Mouse (Mus musculus) midbrain, embryonic 16.5 days (tissue): ENCODE measurements around the gene Hipk2. TPM values are rescaled to one million over a fixed set of nuclear protein-coding genes. Genes with fewer than 3 reads are reported as not detected.

Source experiments
- ATAC-seq: fragments of 200-750 bp; cut with Nextera tagmentation; 2 replicates; pipeline ENCODE4 v1.8.0; 2017; ENCODE audit warnings: moderate TSS enrichment
- H3K27ac ChIP-seq: fragments of 300-500 bp; sonication (generic); 2 replicates; pipeline ENCODE4 v1.5.1; 2014; ENCODE audit warnings: mild to moderate bottlenecking, low read length, mixed read lengths
- H3K27me3 ChIP-seq: fragments of 300-500 bp; sonication (generic); 2 replicates; pipeline ENCODE4 v1.6.1; 2014; ENCODE audit warnings: low read depth, low read length, mixed read lengths; ENCODE audit not compliant: control insufficient read depth, insufficient read depth
- H3K36me3 ChIP-seq: fragments of 300-500 bp; sonication (generic); 2 replicates; pipeline ENCODE4 v1.6.1; 2014; ENCODE audit warnings: mild to moderate bottlenecking, low read length, moderate library complexity, mixed read lengths; ENCODE audit not compliant: control insufficient read depth, insufficient read depth
- H3K4me1 ChIP-seq: fragments of 300-500 bp; sonication (generic); 2 replicates; pipeline ENCODE4 v1.6.1; 2014; ENCODE audit warnings: mild to moderate bottlenecking, low read length, mixed read lengths; ENCODE audit not compliant: control insufficient read depth, insufficient read depth
- H3K4me2 ChIP-seq: fragments of 300-500 bp; sonication (generic); 2 replicates; pipeline ENCODE4 v1.6.1; 2014; ENCODE audit warnings: mild to moderate bottlenecking, low read length, mixed read lengths
- H3K4me3 ChIP-seq: fragments of 300-500 bp; sonication (generic); 2 replicates; pipeline ENCODE4 v1.5.1; 2014; ENCODE audit warnings: low read depth, mild to moderate bottlenecking, low read length, moderate library complexity, mixed read lengths
- H3K9ac ChIP-seq: fragments of 300-500 bp; sonication (generic); 2 replicates; pipeline ENCODE4 v1.6.1; 2014; ENCODE audit warnings: low read depth, low read length, mixed read lengths
- H3K9me3 ChIP-seq: fragments of 300-500 bp; sonication (generic); replicated peaks from 2 replicates; pipeline ENCODE4 v1.6.1; 2014; ENCODE audit warnings: mild to moderate bottlenecking, low read length, mixed read lengths; ENCODE audit not compliant: control insufficient read depth, poor library complexity, severe bottlenecking
- WGBS: fragments of 180-500 bp; shearing (Covaris S2); extraction: QIAGEN DNeasy Blood & Tissue Kit; methylation state at CpG from one replicate; pipeline ENCODE4 v1.1.7; 2014; 5-methylcytosine and 5-hydroxymethylcytosine counted together
- polyA plus RNA-seq: library from polyadenylated mRNA; unstranded; fragments of >200 nt; fragmentation: Nextera tagmentation; extraction: Ambion mirVana; gene quantifications from 2 replicates; pipeline ENCODE4 v1.2.1, GENCODE M21; 2015

Hipk2 gene
- polyA plus RNA-seq, 1 experiment from 2014 or later: 32.7 TPM

GRCm38 (mm10) chr6:38892017-38892416 is 16.1 kb upstream of the Hipk2 start:
- ATAC-seq: no peak
- Histone ChIP-seq H3K4me1 (no peaks in the 10 kb centered on the region), H3K4me2 (no peak overlapping the region), H3K27me3 (no peaks in the 10 kb centered on the region), H3K9me3 (no peaks in the 10 kb centered on the region), H3K9ac (no peak overlapping the region), H3K4me3 (no peak overlapping the region), H3K27ac (no peak overlapping the region), H3K36me3 (no peaks in the 10 kb centered on the region)
- WGBS: 77% methylated on average over 2 of the region's 2 CpGs

- no peak overlapping the region for H3K9ac ChIP-seq
- no peaks in the 10 kb centered on the region for H3K36me3 ChIP-seq
- no peaks in the 10 kb centered on the region for H3K9me3 ChIP-seq
- no peak for ATAC-seq
- 86% methylated on average over 6 of the region's 6 CpGs for whole genome bisulfite sequencing
- H3K4me1 ChIP-seq: no peaks in the 10 kb centered on the region
- H3K27me3 ChIP-seq: no peaks in the 10 kb centered on the region
- no peak overlapping the region for H3K27ac ChIP-seq
- H3K4me2 ChIP-seq: no peak overlapping the region
- H3K4me3 ChIP-seq: no peak overlapping the region
These were observed 13.2 kb upstream of the Hipk2 start for GRCm38 (mm10) chr6:38889156-38889555.

- Histone ChIP-seq H3K4me2 (no peak overlapping the region), H3K4me3 (no peak overlapping the region), H3K9ac (no peak overlapping the region), H3K36me3 (no peaks in the 10 kb centered on the region), H3K27me3 (no peaks in the 10 kb centered on the region), H3K27ac (no peak overlapping the region), H3K4me1 (no peaks in the 10 kb centered on the region), H3K9me3 (no peaks in the 10 kb centered on the region)
- ATAC-seq: no peak
- WGBS: 79% methylated on average over 4 of the region's 4 CpGs
These were observed 11.5 kb upstream of the Hipk2 start for GRCm38 (mm10) chr6:38887436-38887835.

GRCm38 (mm10) chr6:38885132-38885531 is 9.2 kb upstream of the Hipk2 start:
- no peak for ATAC-seq
- H3K4me1 ChIP-seq: no peaks in the 10 kb centered on the region
- H3K27me3 ChIP-seq: no peaks in the 10 kb centered on the region; the same call in 1 of the 2 replicates
- no peak overlapping the region for H3K4me2 ChIP-seq
- H3K36me3 ChIP-seq: no peaks in the 10 kb centered on the region
- no peak overlapping the region for H3K4me3 ChIP-seq
- no peak overlapping the region for H3K27ac ChIP-seq
- H3K9ac ChIP-seq: no peak overlapping the region
- no peaks in the 10 kb centered on the region for H3K9me3 ChIP-seq
- WGBS: 50% methylated on average over 1 of the region's 1 CpGs

GRCm38 (mm10) chr6:38884482-38884881 is 8.5 kb upstream of the Hipk2 start:
- no peaks in the 10 kb centered on the region for H3K9me3 ChIP-seq
- WGBS: 83% methylated on average over 3 of the region's 3 CpGs
- no peaks in the 10 kb centered on the region; the same call in 1 of the 2 replicates for H3K27me3 ChIP-seq

GRCm38 (mm10) chr6:38882728-38883171 is 6.8 kb upstream of the Hipk2 start:
- Histone ChIP-seq H3K27ac (no peak overlapping the region), H3K36me3 (no peaks in the 10 kb centered on the region), H3K9me3 (no peaks in the 10 kb centered on the region), H3K27me3 (no peaks in the 10 kb centered on the region; the same call in 1 of the 2 replicates), H3K4me1 (no peaks in the 10 kb centered on the region), H3K4me2 (no peak overlapping the region), H3K9ac (no peak overlapping the region), H3K4me3 (no peak overlapping the region)
- ATAC-seq: no peak
- 45% methylated on average over 6 of the region's 6 CpGs for WGBS

More at GRCm38 (mm10) chr6:38884482-38884881, 8.5 kb upstream of the Hipk2 start:
- Histone ChIP-seq H3K4me3 (no peak overlapping the region), H3K4me1 (no peaks in the 10 kb centered on the region), H3K36me3 (no peaks in the 10 kb centered on the region), H3K4me2 (no peak overlapping the region), H3K27ac (no peak overlapping the region), H3K9ac (no peak overlapping the region)
- ATAC-seq: no peak

GRCm38 (mm10) chr6:38881975-38882374 is 6.0 kb upstream of the Hipk2 start:
- H3K27me3 ChIP-seq: no peaks in the 10 kb centered on the region; the same call in 1 of the 2 replicates
- H3K4me1 ChIP-seq: peaks cover 4% of the 10 kb centered on the region
- no peaks in the 10 kb centered on the region for H3K9me3 ChIP-seq
- ATAC-seq: no peak
- H3K36me3 ChIP-seq: no peaks in the 10 kb centered on the region
- H3K27ac ChIP-seq: no peak overlapping the region
- no peak overlapping the region for H3K4me2 ChIP-seq
- H3K4me3 ChIP-seq: no peak overlapping the region
- H3K9ac ChIP-seq: no peak overlapping the region
- 67% methylated on average over 6 of the region's 6 CpGs for WGBS

GRCm38 (mm10) chr6:38881468-38881867 is 5.5 kb upstream of the Hipk2 start:
- ATAC-seq: no peak
- Histone ChIP-seq H3K27me3 (no peaks in the 10 kb centered on the region; the same call in 1 of the 2 replicates), H3K9me3 (no peaks in the 10 kb centered on the region), H3K4me1 (peaks cover 7% of the 10 kb centered on the region), H3K4me2 (no peak overlapping the region), H3K4me3 (no peak overlapping the region), H3K27ac (no peak overlapping the region), H3K36me3 (no peaks in the 10 kb centered on the region), H3K9ac (no peak overlapping the region)
- WGBS: 76% methylated on average over 2 of the region's 2 CpGs

GRCm38 (mm10) chr6:38877674-38878073 is 1.7 kb upstream of the Hipk2 start:
- Histone ChIP-seq H3K27me3 (no peaks in the 10 kb centered on the region; the same call in 1 of the 2 replicates), H3K4me2 (no peak overlapping the region), H3K9me3 (no peaks in the 10 kb centered on the region), H3K27ac (no peak overlapping the region), H3K36me3 (no peaks in the 10 kb centered on the region), H3K4me1 (peaks cover 18% of the 10 kb centered on the region), H3K9ac (no peak overlapping the region), H3K4me3 (no peak overlapping the region)
- no peak for ATAC-seq
- WGBS: 87% methylated on average over 2 of the region's 2 CpGs
